Mouse (Mus musculus) ES-Bruce4 (cell line): Measurements from ENCODE around the gene Mup17.
A peak's percentile ranks its signal among the peaks of the same experiment; 100 is the strongest.
"Not testable (repeated sequence)": the region's sequence is repeated elsewhere in the genome, so short reads cannot be mapped to it uniquely, and the experiment has no call there.

Source experiments
- CTCF ChIP-seq: IDR thresholded peaks from one replicate; pipeline ENCODE4 v1.8.1; 2011; ENCODE audit warnings: low read depth, low read length
- POLR2A ChIP-seq: IDR thresholded peaks from one replicate; pipeline ENCODE4 v1.8.1; 2011; ENCODE audit warnings: low read length; ENCODE audit not compliant: insufficient read depth

- not testable (repeated sequence) for TF ChIP-seq POLR2A
- peak; percentile 38 for TF ChIP-seq CTCF
Observed at GRCm38 (mm10) chr4:61555887-61556286, 39.8 kb downstream of the Mup17 start.
